Mouse (Mus musculus) CH12.LX (cell line): ENCODE measurements around the gene Tuba8. TPM values are rescaled to one million over a fixed set of nuclear protein-coding genes. Genes with fewer than 3 reads are reported as not detected.
A peak's percentile ranks its signal among the peaks of the same experiment; 100 is the strongest.

Experiments
- DNase-seq: peaks from one replicate; pipeline ENCODE4 v3.0.0-alpha.2; 2013; ENCODE audit errors: extremely low read depth
- H3K27ac ChIP-seq: 2 replicates; pipeline ENCODE4 v1.5.1; 2012; ENCODE audit warnings: low read depth, mild to moderate bottlenecking, control low read depth, moderate library complexity; ENCODE audit not compliant: insufficient read depth
- H3K27me3 ChIP-seq: replicated peaks from 2 replicates; pipeline ENCODE3; 2012; ENCODE audit warnings: inconsistent platforms
- H3K36me3 ChIP-seq, 2 experiments: replicated peaks in 1 of 2; 2 replicates each; pipeline versions ENCODE3 to v1.6.1; 2012; ENCODE audit warnings: inconsistent platforms in 1 of 2, low read length in 1 of 2, mild to moderate bottlenecking in 1 of 2, mixed read lengths in 1 of 2, moderate library complexity in 1 of 2; ENCODE audit not compliant: control insufficient read depth in 1 of 2, insufficient read depth in 1 of 2
- H3K4me1 ChIP-seq, 2 experiments: 2 replicates each; pipeline ENCODE4 v1.6.1; 2012; ENCODE audit warnings: inconsistent platforms in 1 of 2, moderate library complexity in 1 of 2; ENCODE audit not compliant: insufficient read depth in 2 of 2, control insufficient read depth in 1 of 2
- H3K4me2 ChIP-seq: 2 replicates; pipeline ENCODE4 v1.6.1; 2012; ENCODE audit warnings: low read depth, mild to moderate bottlenecking, control low read depth; ENCODE audit not compliant: poor library complexity, insufficient read depth, severe bottlenecking
- H3K4me3 ChIP-seq, 3 experiments: fragments of 150-350 bp in 1 of 3; sonication (generic) in 1 of 3; replicated peaks in 1 of 3; 2 replicates each; pipeline versions ENCODE3 to v1.5.1; 2011 to 2012; ENCODE audit warnings: low read depth in 2 of 3, low read length in 2 of 3, mild to moderate bottlenecking in 2 of 3, moderate library complexity in 2 of 3, control low read depth in 1 of 3, improper control_type of control experiment in 1 of 3, inconsistent platforms in 1 of 3, mixed read lengths in 1 of 3; ENCODE audit not compliant: poor library complexity in 1 of 3
- H3K79me2 ChIP-seq: replicated peaks from 2 replicates; pipeline ENCODE4 v1.6.1; 2012; ENCODE audit warnings: mild to moderate bottlenecking, moderate library complexity; ENCODE audit not compliant: control insufficient read depth, poor library complexity, insufficient read depth, severe bottlenecking; ENCODE audit errors: extremely low read depth
- H3K9ac ChIP-seq: 2 replicates; pipeline ENCODE4 v1.6.1; 2012; ENCODE audit warnings: low read depth, mild to moderate bottlenecking, control low read depth, moderate library complexity; ENCODE audit not compliant: insufficient read depth
- H3K9me3 ChIP-seq: replicated peaks from 2 replicates; pipeline ENCODE3; 2012; ENCODE audit warnings: low read length, inconsistent platforms, mixed read lengths
- BHLHE40 ChIP-seq: IDR thresholded peaks from 2 replicates; pipeline ENCODE4 v1.6.1; 2011; ENCODE audit warnings: mild to moderate bottlenecking, low read depth, low read length, improper control_type of control experiment
- CHD1 ChIP-seq: IDR thresholded peaks from 2 replicates; pipeline ENCODE4 v1.6.1; 2012; ENCODE audit warnings: low read depth, low read length, improper control_type of control experiment, inconsistent platforms
- CTCF ChIP-seq, 2 experiments: IDR thresholded peaks in 1 of 2; conservative IDR thresholded peaks in 1 of 2; 2 replicates each; pipeline ENCODE4 v1.5.1; 2011 to 2012; ENCODE audit warnings: low read depth in 2 of 2, low read length in 2 of 2, improper control_type of control experiment in 1 of 2, inconsistent platforms in 1 of 2, mild to moderate bottlenecking in 1 of 2, moderate library complexity in 1 of 2
- E2F4 ChIP-seq: IDR thresholded peaks from 2 replicates; pipeline ENCODE4 v1.6.1; 2011; ENCODE audit warnings: low read depth, low read length, improper control_type of control experiment; ENCODE audit not compliant: insufficient replicate concordance
- EP300 ChIP-seq: IDR thresholded peaks from 2 replicates; pipeline ENCODE4 v1.6.1; 2011; ENCODE audit warnings: low read length, improper control_type of control experiment
- GABPA ChIP-seq: IDR thresholded peaks from 2 replicates; pipeline ENCODE4 v1.6.1; 2012; ENCODE audit warnings: low read depth, low read length, improper control_type of control experiment, inconsistent platforms; ENCODE audit not compliant: insufficient replicate concordance
- HCFC1 ChIP-seq: IDR thresholded peaks from 2 replicates; pipeline ENCODE4 v1.6.1; 2012; ENCODE audit warnings: low read depth, mild to moderate bottlenecking, inconsistent platforms, low read length, improper control_type of control experiment
- KAT2A ChIP-seq: IDR thresholded peaks from 2 replicates; pipeline ENCODE4 v1.6.1; 2012; ENCODE audit warnings: low read length, improper control_type of control experiment, inconsistent platforms; ENCODE audit not compliant: insufficient replicate concordance
- MXI1 ChIP-seq: IDR thresholded peaks from 2 replicates; pipeline ENCODE4 v1.6.1; 2011; ENCODE audit warnings: mild to moderate bottlenecking, low read depth, low read length, improper control_type of control experiment
- POLR2A ChIP-seq: IDR thresholded peaks from 2 replicates; pipeline ENCODE4 v1.6.1; 2011; ENCODE audit warnings: low read depth, mild to moderate bottlenecking, improper control_type of control experiment, low read length
- USF1 ChIP-seq: IDR thresholded peaks from 2 replicates; pipeline ENCODE4 v1.6.1; 2014; ENCODE audit warnings: low read depth, mild to moderate bottlenecking, inconsistent platforms, low read length, improper control_type of control experiment
- USF2 ChIP-seq: conservative IDR thresholded peaks from 2 replicates; pipeline ENCODE4 v1.6.1; 2011; ENCODE audit warnings: low read depth, low read length, improper control_type of control experiment
- ZC3H11A ChIP-seq: IDR thresholded peaks from 2 replicates; pipeline ENCODE4 v1.6.1; 2012; ENCODE audit warnings: low read depth, mild to moderate bottlenecking, inconsistent platforms, low read length, improper control_type of control experiment
- ZNF384 ChIP-seq: IDR thresholded peaks from 2 replicates; pipeline ENCODE4 v1.6.1; 2012; ENCODE audit warnings: low read depth, low read length, improper control_type of control experiment, inconsistent platforms
- dilution Hi-C: fragments of 300-500 bp; cut with MboI; formaldehyde crosslinking; loops from 2 replicates; pipeline ENCODE4 v1.14.3; 2020; ENCODE audit warnings: low sequenced_read_pairs; ENCODE audit not compliant: extremely low pct_unique_long_range_greater_than_20kb, extremely low pct_ligation_motif_present
- in situ Hi-C: fragments of 300-500 bp; cut with MboI; formaldehyde crosslinking; loops from 3 replicates; pipeline ENCODE4 v1.14.3; 2019; ENCODE audit warnings: low sequenced_read_pairs, low pct_ligation_motif_present, low pct_unique_long_range_greater_than_20kb, mixed read lengths
- polyA plus RNA-seq: library from polyadenylated mRNA; unstranded; fragments of >175 nt; gene quantifications from 2 replicates; pipeline ENCODE4 v1.2.1, GENCODE M21; 2012; ENCODE audit warnings: low read depth; ENCODE audit not compliant: insufficient read length
- total RNA-seq, 2 experiments: library from RNA; depleted of rRNA; stranded (reverse); fragments of 300-350 nt in 1 of 2; fragments of >200 nt in 1 of 2; gene quantifications; 2 replicates each; pipeline ENCODE4 v1.2.3; 2012 to 2014

Gene Tuba8
- total and polyA plus RNA-seq, 3 experiments = not detected

DNA sequence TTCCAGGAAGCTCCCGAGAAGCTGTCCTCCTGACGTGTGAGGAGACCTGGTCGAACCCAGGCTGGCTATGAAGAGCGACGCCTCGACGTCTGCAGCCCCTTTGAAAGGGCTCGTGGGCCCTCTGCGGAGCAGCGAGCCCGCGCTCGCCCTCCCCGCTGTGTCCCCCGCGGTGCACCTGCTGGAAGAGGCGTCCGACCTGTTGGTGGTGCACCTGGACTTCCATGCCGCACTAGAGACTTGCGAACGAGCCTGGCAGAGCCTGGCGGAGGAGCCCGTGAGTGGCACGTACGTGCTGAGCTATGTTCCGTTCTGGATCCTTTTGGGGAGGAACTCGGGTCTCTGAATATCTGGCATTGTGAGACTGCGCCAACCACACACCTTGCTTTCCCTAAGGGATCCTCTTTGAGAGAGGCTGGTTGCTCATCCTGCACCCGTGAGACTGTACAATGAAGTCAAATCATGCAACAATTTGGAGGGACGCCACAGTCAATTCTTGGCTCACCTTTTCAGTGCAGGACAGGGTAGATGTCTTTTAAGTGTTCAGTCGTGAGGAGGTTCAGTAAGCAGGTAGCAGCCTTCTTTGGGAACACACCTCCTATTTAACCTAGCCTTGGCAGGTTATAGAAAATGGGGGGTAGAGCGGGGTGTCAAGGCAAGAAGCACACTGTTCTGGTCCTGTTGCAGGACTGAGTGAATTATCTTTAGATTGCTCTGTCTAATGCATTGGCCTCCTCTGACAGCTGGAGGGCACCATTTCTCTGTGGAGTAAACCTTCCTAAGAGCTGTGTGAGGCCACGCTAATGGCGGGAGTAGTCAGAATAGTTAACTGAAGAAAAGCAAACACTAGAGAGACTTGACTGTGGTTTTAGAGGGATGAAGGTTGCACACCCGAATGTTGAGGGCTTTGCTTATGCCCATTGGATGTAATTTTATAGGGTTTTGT lies 26.0 kb upstream of the Tuba8 start (continued):
- no peak for TF ChIP-seq ZNF384
- peak; percentile 78; the same call in 1 of the 2 replicates for TF ChIP-seq E2F4
- TF ChIP-seq CHD1 = no peak
- TF ChIP-seq POLR2A = no peak
- peak; percentile 59 to 98 for TF ChIP-seq CTCF (conservative IDR thresholded peaks at IDR 0.05 in 1 of 2, IDR thresholded peaks at IDR 0.05 in 1 of 2; ENCODE audit: low read depth in 2 of 2, low read length in 2 of 2)
- no peak for TF ChIP-seq HCFC1
- no peak for TF ChIP-seq USF1
- no peak for TF ChIP-seq KAT2A
- TF ChIP-seq GABPA = no peak
- TF ChIP-seq BHLHE40 = peak; percentile 67

DNA sequence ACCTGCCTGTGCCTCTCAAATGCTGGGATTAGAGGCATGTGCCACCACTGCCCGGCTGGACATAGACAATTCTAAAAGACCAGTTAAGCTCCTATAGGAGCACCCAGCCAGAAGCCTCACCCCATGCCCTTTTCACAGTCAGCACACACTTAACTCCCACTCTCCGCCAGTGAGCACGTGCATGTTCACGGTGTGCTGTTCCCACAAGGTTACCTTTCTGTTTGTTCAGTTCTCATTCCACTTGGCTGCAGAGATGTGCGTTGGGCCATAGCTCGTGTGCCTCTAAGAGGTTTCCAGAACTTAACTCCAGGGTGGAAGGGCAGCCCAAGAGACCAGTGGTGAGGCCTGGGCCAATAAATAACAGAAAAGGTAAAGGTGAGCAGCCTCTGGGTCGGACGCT lies 25.3 kb upstream of the Tuba8 start:
- Histone ChIP-seq H3K4me3 (peak overlapping the region; percentile 1 to 62 (median 31)), H3K27me3 (peaks cover 2% of the 10 kb centered on the region)
- dilution Hi-C loops = no loop called here

DNA sequence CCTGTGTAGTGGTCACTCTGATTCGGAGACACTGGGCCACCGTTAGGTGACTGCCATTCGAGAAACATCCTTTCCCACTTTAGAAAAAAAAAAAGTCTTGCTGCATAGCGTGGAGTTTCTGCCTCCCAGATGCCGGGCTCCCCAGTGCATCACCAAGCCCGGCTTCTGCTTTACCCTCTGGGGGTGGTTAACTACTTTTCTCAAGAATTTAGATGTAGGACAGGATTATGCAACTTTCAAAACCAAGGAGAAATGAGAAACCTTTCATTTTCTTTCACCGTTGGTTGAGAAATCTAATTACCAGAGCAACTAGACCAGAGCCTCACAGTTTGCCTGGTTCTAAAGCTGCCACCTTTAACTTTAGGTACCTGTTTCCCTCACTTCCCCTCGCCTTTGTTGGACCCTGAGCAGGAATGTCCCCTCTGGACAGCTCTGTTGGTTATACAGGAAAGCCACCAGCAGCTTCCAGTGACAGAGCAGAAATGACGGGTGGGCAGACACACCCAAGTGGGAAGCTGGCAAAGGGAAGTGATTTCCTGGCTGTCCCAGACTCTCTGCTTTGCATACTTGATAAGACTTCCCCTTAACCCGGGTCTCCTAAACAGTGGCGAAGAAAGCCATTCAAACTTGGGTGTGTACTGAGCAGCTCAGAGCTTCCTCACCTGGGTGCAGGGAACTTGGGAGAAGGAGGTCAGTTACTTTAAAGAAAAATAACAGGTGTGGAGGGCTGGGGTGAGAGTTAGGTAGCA lies 19.1 kb upstream of the Tuba8 start:
- DNase-seq = no peak
- Histone ChIP-seq H3K4me1 (peaks cover 31 to 52% of the 10 kb centered on the region in 2 experiments), H3K9me3 (no peaks in the 10 kb centered on the region), H3K27me3 (no peaks in the 10 kb centered on the region), H3K36me3 (peaks cover 12 to 27% of the 10 kb centered on the region in 2 experiments), H3K4me2 (no peak overlapping the region), H3K4me3 (no peak overlapping the region), H3K9ac (no peak overlapping the region), H3K27ac (no peak overlapping the region), H3K79me2 (no peaks in the 10 kb centered on the region)
- in situ Hi-C loops = no loop called here
- dilution Hi-C loops = no loop called here
- TF ChIP-seq POLR2A (no peak), EP300 (no peak), USF2 (no peak), ZC3H11A (no peak), BHLHE40 (no peak), ZNF384 (no peak)

More for the DNA sequence above, 25.3 kb upstream of the Tuba8 start:
- peaks cover 4 to 24% of the 10 kb centered on the region in 2 experiments; a peak in 3 of 4 replicates for H3K4me1 ChIP-seq
- no peak overlapping the region for H3K27ac ChIP-seq
- H3K4me2 ChIP-seq = peak overlapping the region; percentile 92
- no peak for TF ChIP-seq KAT2A
- 0 out of 2 replicates have a peak, but pooled peaks have one; percentile 14 for TF ChIP-seq BHLHE40
- peak; percentile 42; the same call in 1 of the 2 replicates for TF ChIP-seq MXI1
- in situ Hi-C loops = loop anchor here (5.0 to 10.0 kb wide), 5 partner anchors 47 to 352 kb away; no protein-coding TSS in a partner anchor
- no peak overlapping the region for H3K9ac ChIP-seq
- no peak for DNase-seq
- no peaks in the 10 kb centered on the region for H3K9me3 ChIP-seq
- H3K79me2 ChIP-seq = no peaks in the 10 kb centered on the region
- H3K36me3 ChIP-seq = peaks cover 11 to 26% of the 10 kb centered on the region in 2 experiments
